ENCODE assay signal across 17 mouse cellular contexts in the genomic region with DNA sequence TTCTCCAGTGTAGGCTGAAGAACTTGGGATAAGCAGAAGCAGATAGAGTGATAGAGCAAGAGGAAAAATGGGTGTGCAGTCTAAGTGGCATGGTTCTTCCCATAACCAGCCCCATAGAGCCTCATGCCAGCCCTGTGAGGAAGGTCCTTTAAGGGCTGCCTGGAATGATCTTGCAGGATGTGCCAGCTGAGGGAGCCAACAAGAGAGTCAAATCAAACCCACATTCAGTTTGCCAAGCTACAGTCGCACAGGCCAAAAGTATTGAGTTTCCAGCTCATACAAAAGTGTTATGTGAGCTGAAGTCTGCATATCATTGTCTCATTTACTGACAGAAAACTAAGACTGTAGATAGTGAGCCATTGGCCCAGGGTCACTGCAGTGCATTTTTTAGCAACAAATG. TPM values are rescaled to one million over a fixed set of nuclear protein-coding genes. Genes with fewer than 3 reads are reported as not detected.
DNase-seq lines count a peak whose midpoint lies in the region; ATAC-seq and TF ChIP-seq lines count a peak whose summit lies in the region.
"Had no signal": no experiment of that assay in that cellular context is flagged by ENCODE, and none has a peak within 500 bp of the region (broad histone marks: within the 10 kb centered on the region; RNA-seq: fewer than 3 reads in every experiment).

No protein-coding gene starts in this region.

- no peak overlapping the region for H3K27ac ChIP-seq in lung, postnatal 0 days (ENCODE audit: low read length)
- H3K27ac ChIP-seq: embryonic facial prominence, embryonic 15.5 days; forebrain, embryonic 15.5 days; kidney, postnatal 0 days; limb, embryonic 12.5 days; liver, embryonic 15.5 days had no signal

- H3K9ac ChIP-seq in lung, postnatal 0 days (replicated peaks; ENCODE audit: low read depth), result no peak overlapping the region
- H3K9ac ChIP-seq: embryonic facial prominence, embryonic 15.5 days; forebrain, embryonic 15.5 days; limb, embryonic 12.5 days; liver, embryonic 15.5 days had no signal

- peak; percentile 18 to 46 for DNase-seq in heart, adult 18-20 months
- no peak for DNase-seq in heart, adult 8-10 months (ENCODE audit: low spot score)
- DNase-seq in lung, postnatal 14 days, result peak; percentile 13
- no peak for DNase-seq in lung, postnatal 0 days (ENCODE audit: low spot score)
- DNase-seq in brain, embryonic 14.5 days (ENCODE audit: low read depth), result peak; percentile 8
- peak; percentile 69 for DNase-seq in gastrocnemius, postnatal 14 days
- DNase-seq in kidney, adult 18-20 months, result no peak
- DNase-seq: cerebellum, postnatal 25 days; heart, adult 11 months had no signal

- H3K27me3 ChIP-seq in lung, postnatal 0 days (replicated peaks; ENCODE audit: insufficient read depth, low read length), result no peaks in the 10 kb centered on the region
- H3K27me3 ChIP-seq: embryonic facial prominence, embryonic 15.5 days; forebrain, embryonic 15.5 days; limb, embryonic 12.5 days; liver, embryonic 15.5 days had no signal

- no peaks in the 10 kb centered on the region for H3K4me1 ChIP-seq in lung, postnatal 0 days (ENCODE audit: insufficient read depth, low read depth, low read length)
- H3K4me1 ChIP-seq: embryonic facial prominence, embryonic 15.5 days; limb, embryonic 12.5 days; liver, embryonic 15.5 days had no signal

- H3K4me2 ChIP-seq in lung, postnatal 0 days (replicated peaks; ENCODE audit: low read depth, low read length), result no peak overlapping the region
- H3K4me2 ChIP-seq: embryonic facial prominence, embryonic 15.5 days; forebrain, embryonic 15.5 days; limb, embryonic 12.5 days; liver, embryonic 15.5 days had no signal

- no peak for TF ChIP-seq CTCF in lung, postnatal 0 days (IDR thresholded peaks at IDR 0.05)
- no peak for TF ChIP-seq CTCF in brain, embryonic 14.5 days (IDR thresholded peaks at IDR 0.05; ENCODE audit: borderline replicate concordance, extremely low read depth, insufficient read depth, insufficient read length)

- H3K4me3 ChIP-seq in lung, postnatal 0 days (ENCODE audit: low read depth, low read length), result no peak overlapping the region
- H3K4me3 ChIP-seq: embryonic facial prominence, embryonic 15.5 days; forebrain, embryonic 15.5 days; limb, embryonic 12.5 days; liver, embryonic 15.5 days had no signal

- no peak for TF ChIP-seq POLR2A in brain, embryonic 14.5 days (IDR thresholded peaks at IDR 0.05; ENCODE audit: borderline replicate concordance, extremely low read depth, insufficient read depth, insufficient read length, poor library complexity, severe bottlenecking)

- intact Hi-C loops in gastrocnemius, postnatal 14 days (cut with DNase I; ENCODE audit: low total_unique reads), result no loop called here

- WGBS in lung, postnatal 0 days, result 81% methylated on average over 1 of the region's 1 CpGs

- no peaks in the 10 kb centered on the region for H3K9me3 ChIP-seq in lung, postnatal 0 days (ENCODE audit: low read length)
- H3K9me3 ChIP-seq: embryonic facial prominence, embryonic 15.5 days; forebrain, embryonic 15.5 days; liver, embryonic 15.5 days had no signal

- TF ChIP-seq EP300 in lung, postnatal 0 days (IDR thresholded peaks at IDR 0.05), result no peak

- H3K36me3 ChIP-seq in lung, postnatal 0 days (ENCODE audit: insufficient read depth, low read length), result no peaks in the 10 kb centered on the region
- H3K36me3 ChIP-seq: embryonic facial prominence, embryonic 15.5 days; forebrain, embryonic 15.5 days; limb, embryonic 12.5 days; liver, embryonic 15.5 days had no signal

- no peak for ATAC-seq in lung, postnatal 0 days

RNA-seq across cellular contexts. Expression of gene Xcl1, which starts 53.7 kb away (rescaled TPM):
- total RNA-seq in heart, adult 18-20 months (2021), result under 1 TPM; 0.57 to 0.62 TPM
- total RNA-seq in heart, adult 8-10 months (2022), result not detected
- not detected in 2 replicates for polyA plus RNA-seq in lung, postnatal 0 days (2015; fragmentation: Nextera tagmentation; extraction: Ambion mirVana)
- polyA plus RNA-seq in brain, embryonic 14.5 days (2012; rRNA removed), result not detected in 2 replicates
- not detected for total RNA-seq in gastrocnemius, postnatal 14 days (2021)
- total RNA-seq: layer of hippocampus, postnatal 14 days; neutrophil, adult 5-6 weeks had no signal
- polyA plus RNA-seq: embryonic facial prominence, embryonic 15.5 days; forebrain, embryonic 15.5 days; intestine, embryonic 14.5 days; kidney, postnatal 0 days; limb, embryonic 12.5 days; liver, embryonic 15.5 days had no signal

Comparison
In these comparisons a context has a peak if more than half of its experiments do, and no peak if none do; other contexts are left out.
1. DNase-seq: peak in heart, adult 18-20 months (2 of 2), lung, postnatal 14 days (single experiment), brain, embryonic 14.5 days (single experiment) and gastrocnemius, postnatal 14 days (single experiment); none in heart, adult 8-10 months (single experiment), lung, postnatal 0 days (single experiment) and kidney, adult 18-20 months (single experiment).